Mouse (Mus musculus) midbrain, embryonic 16.5 days (tissue): ENCODE results near the gene Mfsd2a. TPM values are rescaled to one million over a fixed set of nuclear protein-coding genes. Genes with fewer than 3 reads are reported as not detected.

Experiments
- ATAC-seq: fragments of 200-750 bp; cut with Nextera tagmentation; 2 replicates; pipeline ENCODE4 v1.8.0; 2017; ENCODE audit warnings: moderate TSS enrichment
- H3K27ac ChIP-seq: fragments of 300-500 bp; sonication (generic); 2 replicates; pipeline ENCODE4 v1.5.1; 2014; ENCODE audit warnings: mild to moderate bottlenecking, low read length, mixed read lengths
- H3K27me3 ChIP-seq: fragments of 300-500 bp; sonication (generic); 2 replicates; pipeline ENCODE4 v1.6.1; 2014; ENCODE audit warnings: low read depth, low read length, mixed read lengths; ENCODE audit not compliant: control insufficient read depth, insufficient read depth
- H3K36me3 ChIP-seq: fragments of 300-500 bp; sonication (generic); 2 replicates; pipeline ENCODE4 v1.6.1; 2014; ENCODE audit warnings: mild to moderate bottlenecking, low read length, moderate library complexity, mixed read lengths; ENCODE audit not compliant: control insufficient read depth, insufficient read depth
- H3K4me1 ChIP-seq: fragments of 300-500 bp; sonication (generic); 2 replicates; pipeline ENCODE4 v1.6.1; 2014; ENCODE audit warnings: mild to moderate bottlenecking, low read length, mixed read lengths; ENCODE audit not compliant: control insufficient read depth, insufficient read depth
- H3K4me2 ChIP-seq: fragments of 300-500 bp; sonication (generic); 2 replicates; pipeline ENCODE4 v1.6.1; 2014; ENCODE audit warnings: mild to moderate bottlenecking, low read length, mixed read lengths
- H3K4me3 ChIP-seq: fragments of 300-500 bp; sonication (generic); 2 replicates; pipeline ENCODE4 v1.5.1; 2014; ENCODE audit warnings: low read depth, mild to moderate bottlenecking, low read length, moderate library complexity, mixed read lengths
- H3K9ac ChIP-seq: fragments of 300-500 bp; sonication (generic); 2 replicates; pipeline ENCODE4 v1.6.1; 2014; ENCODE audit warnings: low read depth, low read length, mixed read lengths
- H3K9me3 ChIP-seq: fragments of 300-500 bp; sonication (generic); replicated peaks from 2 replicates; pipeline ENCODE4 v1.6.1; 2014; ENCODE audit warnings: mild to moderate bottlenecking, low read length, mixed read lengths; ENCODE audit not compliant: control insufficient read depth, poor library complexity, severe bottlenecking
- WGBS: fragments of 180-500 bp; shearing (Covaris S2); extraction: QIAGEN DNeasy Blood & Tissue Kit; methylation state at CpG from one replicate; pipeline ENCODE4 v1.1.7; 2014; 5-methylcytosine and 5-hydroxymethylcytosine counted together
- polyA plus RNA-seq: library from polyadenylated mRNA; unstranded; fragments of >200 nt; fragmentation: Nextera tagmentation; extraction: Ambion mirVana; gene quantifications from 2 replicates; pipeline ENCODE4 v1.2.1, GENCODE M21; 2015

The Mfsd2a gene
- polyA plus RNA-seq, 1 experiment from 2014 or later: 32.3 TPM

GRCm38 (mm10) chr4:122981930-122982329 is 20.9 kb upstream of the Mfsd2a start:
- Histone ChIP-seq H3K4me1 (0 out of 2 replicates have a peak, but pooled peaks cover 4% of the 10 kb centered on the region), H3K9me3 (no peaks in the 10 kb centered on the region), H3K4me2 (no peak overlapping the region), H3K27ac (no peak overlapping the region), H3K9ac (no peak overlapping the region), H3K27me3 (peaks cover 5% of the 10 kb centered on the region; the same call in 1 of the 2 replicates), H3K36me3 (no peaks in the 10 kb centered on the region), H3K4me3 (no peak overlapping the region)
- WGBS: 57% methylated on average over 3 of the region's 3 CpGs
- no peak for ATAC-seq

- Histone ChIP-seq H3K27ac (no peak overlapping the region), H3K4me1 (0 out of 2 replicates have a peak, but pooled peaks cover 4% of the 10 kb centered on the region), H3K9ac (no peak overlapping the region), H3K4me2 (no peak overlapping the region), H3K4me3 (no peak overlapping the region), H3K36me3 (no peaks in the 10 kb centered on the region), H3K27me3 (peaks cover 5% of the 10 kb centered on the region; the same call in 1 of the 2 replicates), H3K9me3 (no peaks in the 10 kb centered on the region)
- 92% methylated on average over 7 of the region's 7 CpGs for WGBS
- no peak for ATAC-seq
Measured at GRCm38 (mm10) chr4:122981238-122981637, 20.2 kb upstream of the Mfsd2a start.

- Histone ChIP-seq H3K4me2 (no peak overlapping the region), H3K36me3 (no peaks in the 10 kb centered on the region), H3K9me3 (no peaks in the 10 kb centered on the region), H3K4me1 (0 out of 2 replicates have a peak, but pooled peaks cover 4% of the 10 kb centered on the region), H3K27ac (no peak overlapping the region), H3K4me3 (no peak overlapping the region), H3K9ac (no peak overlapping the region), H3K27me3 (peaks cover 5% of the 10 kb centered on the region; the same call in 1 of the 2 replicates)
- WGBS: 84% methylated on average over 2 of the region's 2 CpGs
- ATAC-seq: no peak
Measured at GRCm38 (mm10) chr4:122980684-122981083, 19.7 kb upstream of the Mfsd2a start.

GRCm38 (mm10) chr4:122979826-122980225 is 18.8 kb upstream of the Mfsd2a start:
- 83% methylated on average over 3 of the region's 3 CpGs for WGBS
- no peak for ATAC-seq
- no peak overlapping the region for H3K9ac ChIP-seq

GRCm38 (mm10) chr4:122978850-122979249 is 17.9 kb upstream of the Mfsd2a start:
- H3K4me1 ChIP-seq: 0 out of 2 replicates have a peak, but pooled peaks cover 4% of the 10 kb centered on the region
- H3K27me3 ChIP-seq: peaks cover 5% of the 10 kb centered on the region; the same call in 1 of the 2 replicates
- no peak overlapping the region for H3K27ac ChIP-seq
- H3K9me3 ChIP-seq: no peaks in the 10 kb centered on the region
- 92% methylated on average over 2 of the region's 2 CpGs for WGBS
- no peaks in the 10 kb centered on the region for H3K36me3 ChIP-seq
- no peak overlapping the region for H3K9ac ChIP-seq
- no peak overlapping the region for H3K4me3 ChIP-seq
- H3K4me2 ChIP-seq: no peak overlapping the region
- ATAC-seq: no peak

More at GRCm38 (mm10) chr4:122979826-122980225, 18.8 kb upstream of the Mfsd2a start:
- H3K27me3 ChIP-seq: peaks cover 5% of the 10 kb centered on the region; the same call in 1 of the 2 replicates
- no peaks in the 10 kb centered on the region for H3K36me3 ChIP-seq
- no peak overlapping the region for H3K27ac ChIP-seq
- H3K4me2 ChIP-seq: no peak overlapping the region
- 0 out of 2 replicates have a peak, but pooled peaks cover 4% of the 10 kb centered on the region for H3K4me1 ChIP-seq
- no peaks in the 10 kb centered on the region for H3K9me3 ChIP-seq
- H3K4me3 ChIP-seq: no peak overlapping the region

GRCm38 (mm10) chr4:122976885-122977284 is 15.9 kb upstream of the Mfsd2a start:
- Histone ChIP-seq H3K27me3 (no peaks in the 10 kb centered on the region), H3K9ac (no peak overlapping the region), H3K4me3 (no peak overlapping the region), H3K27ac (no peak overlapping the region), H3K4me1 (no peaks in the 10 kb centered on the region), H3K9me3 (no peaks in the 10 kb centered on the region), H3K4me2 (no peak overlapping the region), H3K36me3 (no peaks in the 10 kb centered on the region)
- ATAC-seq: no peak
- 84% methylated on average over 4 of the region's 4 CpGs for WGBS

- H3K36me3 ChIP-seq: no peaks in the 10 kb centered on the region
- H3K27ac ChIP-seq: no peak overlapping the region
- no peak overlapping the region for H3K4me2 ChIP-seq
- WGBS: 90% methylated on average over 5 of the region's 5 CpGs
- no peaks in the 10 kb centered on the region for H3K9me3 ChIP-seq
- H3K9ac ChIP-seq: no peak overlapping the region
- H3K27me3 ChIP-seq: no peaks in the 10 kb centered on the region
- no peaks in the 10 kb centered on the region for H3K4me1 ChIP-seq
- H3K4me3 ChIP-seq: no peak overlapping the region
- ATAC-seq: no peak
Measured at GRCm38 (mm10) chr4:122974976-122975520, 14.1 kb upstream of the Mfsd2a start.

GRCm38 (mm10) chr4:122972056-122972455 is 11.1 kb upstream of the Mfsd2a start:
- no peaks in the 10 kb centered on the region for H3K4me1 ChIP-seq
- no peaks in the 10 kb centered on the region for H3K27me3 ChIP-seq
- H3K36me3 ChIP-seq: no peaks in the 10 kb centered on the region
- WGBS: 65% methylated on average over 8 of the region's 8 CpGs
- H3K27ac ChIP-seq: no peak overlapping the region
- H3K9me3 ChIP-seq: no peaks in the 10 kb centered on the region
- no peak overlapping the region for H3K4me3 ChIP-seq
- H3K9ac ChIP-seq: no peak overlapping the region
- no peak overlapping the region for H3K4me2 ChIP-seq
- no peak for ATAC-seq

GRCm38 (mm10) chr4:122971646-122972045 is 10.7 kb upstream of the Mfsd2a start:
- no peaks in the 10 kb centered on the region for H3K4me1 ChIP-seq
- no peak for ATAC-seq

More at GRCm38 (mm10) chr4:122971646-122972045, 10.7 kb upstream of the Mfsd2a start:
- Histone ChIP-seq H3K4me2 (no peak overlapping the region), H3K27me3 (no peaks in the 10 kb centered on the region), H3K9ac (no peak overlapping the region), H3K4me3 (no peak overlapping the region), H3K27ac (no peak overlapping the region), H3K36me3 (no peaks in the 10 kb centered on the region), H3K9me3 (no peaks in the 10 kb centered on the region)
- WGBS: 84% methylated on average over 4 of the region's 4 CpGs
